Mouse (Mus musculus): Measurements from ENCODE around the gene Klhl18. TPM values are rescaled to one million over a fixed set of nuclear protein-coding genes. Genes with fewer than 3 reads are reported as not detected.

The Klhl18 gene
- 5.6 and 6.0 TPM in 2 replicates for polyA plus RNA-seq (2021; fragmentation: Nextera tagmentation)
- long read RNA-seq, experiment 1, full-length matches to known transcripts, result 1 of 4 reads
- long read RNA-seq, experiment 1, partial matches to known transcripts, result 0 of 4 reads
- long read RNA-seq, experiment 1, other reads (novel, unspliced or antisense), result 3 of 4 reads
- long read RNA-seq, experiment 2, full-length matches to known transcripts, result 25 of 47 reads
- long read RNA-seq, experiment 2, partial matches to known transcripts, result 13 of 47 reads
- long read RNA-seq, experiment 2, other reads (novel, unspliced or antisense), result 9 of 47 reads

DNA sequence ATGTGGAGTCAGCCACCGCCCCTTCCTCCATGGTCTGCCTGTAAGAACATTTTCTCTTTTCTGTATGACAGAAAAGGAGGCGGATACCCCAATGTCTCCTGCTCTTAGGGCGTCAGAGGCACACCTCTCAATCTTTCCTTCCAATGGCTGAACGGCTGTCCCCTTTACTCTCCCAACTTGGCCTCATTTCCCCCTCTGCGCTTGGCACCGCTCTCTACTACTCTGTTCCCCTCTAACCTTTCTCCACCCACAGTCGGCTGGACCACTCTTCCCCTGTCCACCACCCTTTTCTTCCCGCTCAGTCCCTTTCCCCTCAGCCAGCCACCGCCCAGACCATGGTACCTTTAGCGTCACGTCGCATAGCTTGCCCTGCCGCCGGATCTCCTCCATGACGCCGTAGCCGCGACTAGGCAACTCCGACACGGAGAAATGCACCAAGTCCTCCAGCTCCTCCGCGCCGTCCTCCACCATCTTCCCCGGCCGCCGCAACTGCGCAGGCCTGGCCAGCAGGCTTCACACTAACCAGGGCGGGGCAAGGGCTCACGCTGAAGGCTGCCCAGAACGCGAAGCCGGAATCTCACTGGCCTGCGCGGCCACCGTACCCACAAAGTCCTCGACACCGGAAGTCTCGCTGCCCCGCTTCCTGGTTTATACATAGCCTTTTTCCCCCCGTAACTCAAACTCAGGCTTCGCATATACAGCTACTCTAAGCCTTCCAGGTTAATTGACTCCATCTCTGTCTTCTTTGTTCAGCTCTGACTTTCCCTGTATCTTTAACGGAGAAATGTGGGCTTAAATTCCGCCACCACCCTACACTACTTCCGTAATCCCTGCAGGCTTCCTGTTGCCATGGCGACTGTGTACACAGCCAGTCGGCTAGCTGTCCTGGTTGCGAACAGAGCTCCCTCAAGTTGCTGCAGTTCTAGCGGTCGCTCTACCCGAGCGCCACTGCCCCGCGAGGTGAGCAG lies at the start of gene Klhl18, which contains the start of gene Kif9:
Klhl18 (minus strand) TSS at position 571 of the 968 bp plus-strand sequence.
Kif9 (plus strand) TSS at position 835 of the 968 bp plus-strand sequence.

DNA sequence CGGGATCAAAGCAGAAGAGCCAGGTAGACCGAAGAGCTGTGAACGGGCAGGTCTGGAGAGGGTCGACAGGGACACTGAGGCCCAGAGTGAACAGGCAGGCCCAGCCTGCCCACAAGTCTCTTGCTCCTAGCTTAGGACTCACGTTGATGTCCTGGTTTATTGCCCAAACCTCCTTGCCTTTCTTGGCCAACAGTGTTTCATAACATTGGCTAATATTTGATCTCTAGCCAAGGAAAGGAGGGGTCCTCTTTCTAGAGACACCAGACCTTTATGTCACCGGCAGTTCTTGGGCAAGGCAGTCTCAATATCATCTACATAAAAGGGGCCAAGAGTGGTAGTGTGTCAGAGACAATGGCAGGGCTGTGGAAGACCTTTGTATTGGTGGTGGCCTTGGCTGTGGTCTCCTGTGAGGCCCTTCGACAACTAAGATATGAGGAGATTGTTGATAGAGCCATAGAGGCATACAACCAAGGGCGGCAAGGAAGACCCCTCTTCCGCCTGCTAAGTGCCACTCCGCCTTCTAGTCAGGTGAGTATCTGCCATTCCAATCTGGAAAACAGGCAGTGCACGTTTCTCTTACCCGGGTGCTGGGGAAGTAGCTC lies 56.9 kb downstream of the Klhl18 start, which contains the start of gene Ngp:
Ngp (plus strand) TSS at position 237 of the 602 bp plus-strand sequence.

DNA sequence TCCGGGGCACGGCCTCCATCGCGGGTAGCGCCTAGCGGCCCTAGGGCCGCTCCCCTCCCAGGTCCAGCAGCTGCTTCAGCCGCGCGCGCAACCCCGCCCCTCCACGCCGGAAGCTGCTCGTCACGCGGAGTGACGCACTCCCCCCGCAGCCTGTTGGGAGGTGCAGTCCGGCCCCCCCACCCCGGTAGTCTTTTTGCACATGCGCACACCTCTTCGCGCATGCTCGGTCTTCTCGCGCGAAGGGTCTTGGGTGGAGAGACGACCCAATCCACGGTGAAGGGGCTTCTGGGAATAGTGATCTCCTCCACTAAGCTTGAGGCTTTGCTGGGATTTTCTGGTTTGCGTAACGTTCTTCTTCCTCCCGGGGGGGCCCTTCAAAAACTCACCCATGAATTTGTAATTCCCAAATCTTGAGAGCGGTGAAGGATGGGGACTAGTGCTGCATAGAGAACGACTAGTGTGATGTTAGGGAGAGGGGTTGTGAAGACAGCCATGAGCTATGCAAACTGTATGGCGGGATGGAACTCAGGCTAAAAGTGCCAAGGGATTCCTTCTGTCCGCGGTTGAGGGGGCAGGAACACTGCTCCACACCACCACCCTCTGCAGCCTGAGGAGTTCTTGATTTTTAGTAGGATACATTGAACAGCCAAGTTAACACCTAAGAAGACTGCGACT lies 68.3 kb downstream of the Klhl18 start, which contains the start of gene Ptpn23:
Ptpn23 (minus strand) TSS at position 115 of the 675 bp plus-strand sequence.

Other genes with a start within 250 kb of the Klhl18 start
- 52.3 and 60.3 TPM in 2 replicates for gene Cspg5, start 232.9 kb downstream of the Klhl18 start, polyA plus RNA-seq (2021; fragmentation: Nextera tagmentation)
- 18.0 and 18.5 TPM in 2 replicates for gene Elp6, start 171.5 kb downstream of the Klhl18 start, polyA plus RNA-seq (2021; fragmentation: Nextera tagmentation)
- gene Scap, start 143.4 kb downstream of the Klhl18 start, polyA plus RNA-seq (2021; fragmentation: Nextera tagmentation), result 31.7 and 33.5 TPM in 2 replicates
- 9.3 and 9.8 TPM in 2 replicates for gene Ptpn23, start 68.5 kb downstream of the Klhl18 start, polyA plus RNA-seq (2021; fragmentation: Nextera tagmentation)
- gene Ngp, start 56.9 kb downstream of the Klhl18 start, polyA plus RNA-seq (2021; fragmentation: Nextera tagmentation), result not detected in 2 replicates
- gene Kif9, start 264 bp upstream of the Klhl18 start, polyA plus RNA-seq (2021; fragmentation: Nextera tagmentation), result 2.5 and 3.2 TPM in 2 replicates
- gene Setd2, start 55.9 kb upstream of the Klhl18 start, polyA plus RNA-seq (2021; fragmentation: Nextera tagmentation), result 8.0 TPM in 2 replicates
- 2.7 and 3.2 TPM in 2 replicates for gene Nradd, start 147.8 kb upstream of the Klhl18 start, polyA plus RNA-seq (2021; fragmentation: Nextera tagmentation)
- gene Nbeal2, start 177.5 kb upstream of the Klhl18 start, polyA plus RNA-seq (2021; fragmentation: Nextera tagmentation), result 0.56 and 0.72 TPM in 2 replicates
- gene Ccdc12, start 179.8 kb upstream of the Klhl18 start, polyA plus RNA-seq (2021; fragmentation: Nextera tagmentation), result 105 and 106 TPM in 2 replicates